Mouse (Mus musculus) naive thymus-derived CD4-positive, alpha-beta T cell, adult 2 months (primary cell): ENCODE results near the gene Rcan2.
A peak's percentile ranks its signal among the peaks of the same experiment; 100 is the strongest.

Experiments used
- DNase-seq: peaks from one replicate; pipeline ENCODE4 v3.0.0-alpha.2; 2011; ENCODE audit warnings: low read depth

The Rcan2 gene

GRCm38 (mm10) chr17:44020707-44021220 is 219.6 kb downstream of the Rcan2 start:
- DNase-seq = no peak

- DNase-seq = no peak
Observed at GRCm38 (mm10) chr17:44023842-44024241, 222.7 kb downstream of the Rcan2 start.

DNA sequence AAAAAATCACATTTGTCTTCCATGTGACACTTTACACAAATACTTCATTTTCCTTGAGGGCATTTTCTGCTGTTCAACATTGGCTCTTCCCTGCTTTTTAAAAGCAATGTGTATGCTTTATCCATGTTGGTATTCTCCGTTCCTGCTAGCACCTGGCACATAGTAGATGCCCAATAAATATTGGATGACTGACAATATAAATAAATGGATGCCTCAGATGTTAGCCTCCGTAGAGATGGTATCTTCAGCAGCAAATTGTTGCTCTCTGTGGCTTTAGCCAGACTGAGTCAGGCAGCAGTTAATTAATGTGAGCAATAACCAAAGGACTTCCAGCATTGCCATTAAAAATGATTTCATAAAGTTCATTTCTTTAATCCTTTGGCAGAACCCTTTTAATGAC is 223.9 kb downstream of the Rcan2 start:
- DNase-seq = no peak

GRCm38 (mm10) chr17:44025935-44026334 is 224.8 kb downstream of the Rcan2 start:
- DNase-seq = no peak

DNA sequence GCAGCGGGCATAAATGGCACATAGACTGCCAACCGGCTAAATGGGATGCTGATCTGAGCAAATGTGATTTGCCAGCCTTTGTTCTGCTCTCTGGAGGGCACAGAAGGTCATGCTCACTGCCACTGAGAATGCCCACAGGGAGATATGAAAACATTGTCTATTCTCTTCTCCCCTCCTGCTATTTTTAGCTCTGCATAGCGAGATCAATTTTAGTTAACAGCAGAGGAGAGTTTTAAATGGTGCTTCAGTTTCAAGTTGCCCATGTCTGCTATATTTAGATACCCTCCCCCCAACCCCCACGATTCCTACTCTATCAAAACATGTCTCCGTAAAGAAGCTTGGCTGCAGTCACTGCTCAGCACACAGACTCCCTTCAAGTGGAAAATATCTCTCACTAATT is 225.2 kb downstream of the Rcan2 start:
- DNase-seq = no peak

GRCm38 (mm10) chr17:44026786-44027185 is 225.6 kb downstream of the Rcan2 start:
- no peak for DNase-seq

- no peak for DNase-seq
Observed at GRCm38 (mm10) chr17:44027311-44027710, 226.2 kb downstream of the Rcan2 start.

DNA sequence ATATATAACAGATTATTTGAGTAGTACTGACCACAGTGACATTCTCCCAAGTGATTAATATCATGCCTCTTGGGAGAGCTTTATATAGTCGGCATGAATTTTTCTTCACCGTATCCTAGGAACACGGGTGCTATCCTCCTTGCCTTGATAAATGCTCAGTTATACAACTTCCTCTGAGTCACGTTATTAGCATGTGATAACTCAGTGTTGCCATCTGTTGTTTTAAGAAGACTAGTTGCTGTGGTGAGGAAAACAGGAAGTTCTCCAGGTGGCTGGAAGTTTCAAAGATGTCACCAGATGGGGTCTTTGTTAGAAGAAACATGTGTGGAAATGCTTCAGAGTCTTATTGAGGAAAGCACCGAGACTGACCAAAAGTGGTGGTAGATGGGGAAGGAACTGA is 228.5 kb downstream of the Rcan2 start:
- no peak for DNase-seq

DNA sequence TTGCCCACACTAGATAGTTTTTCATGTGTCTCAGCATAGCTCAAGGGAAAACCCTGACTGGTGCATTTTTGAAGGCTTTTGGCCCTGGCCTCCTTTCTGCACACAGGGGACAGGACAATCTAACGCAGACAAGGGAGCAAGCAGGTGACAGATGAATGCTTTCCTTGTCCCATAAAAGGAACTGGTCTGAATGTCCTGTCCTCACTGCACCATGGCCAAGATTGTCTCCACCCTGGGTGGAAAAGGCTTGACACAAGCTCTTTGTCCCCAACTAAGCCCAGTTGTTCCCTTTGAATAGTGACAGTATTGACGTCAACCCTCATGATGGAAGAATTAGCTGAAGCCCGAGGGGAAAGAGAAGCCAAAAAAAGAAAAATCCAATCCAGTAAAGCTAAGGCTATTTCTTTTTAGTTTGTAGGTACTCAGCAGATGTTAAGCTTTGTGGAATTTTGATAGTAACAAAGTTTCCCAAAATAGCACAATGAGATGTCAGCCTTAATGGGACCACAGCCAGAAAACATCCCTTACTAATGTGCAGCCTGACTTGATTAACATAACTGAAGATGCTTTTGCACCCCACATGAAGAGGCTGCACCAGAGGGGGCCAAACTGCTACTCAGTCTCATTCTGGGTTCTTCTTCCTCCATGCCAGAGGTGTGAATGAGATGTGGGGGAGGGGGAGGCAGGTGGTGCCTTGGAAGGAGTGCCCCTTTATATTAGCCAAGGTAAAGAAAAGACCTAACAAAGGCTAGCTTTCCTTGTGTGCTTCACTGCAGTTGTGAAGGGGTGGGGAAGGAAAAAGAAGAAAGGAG is 229.8 kb downstream of the Rcan2 start:
- no peak for DNase-seq

- DNase-seq = no peak
Observed at GRCm38 (mm10) chr17:44035005-44035404, 233.9 kb downstream of the Rcan2 start.

DNA sequence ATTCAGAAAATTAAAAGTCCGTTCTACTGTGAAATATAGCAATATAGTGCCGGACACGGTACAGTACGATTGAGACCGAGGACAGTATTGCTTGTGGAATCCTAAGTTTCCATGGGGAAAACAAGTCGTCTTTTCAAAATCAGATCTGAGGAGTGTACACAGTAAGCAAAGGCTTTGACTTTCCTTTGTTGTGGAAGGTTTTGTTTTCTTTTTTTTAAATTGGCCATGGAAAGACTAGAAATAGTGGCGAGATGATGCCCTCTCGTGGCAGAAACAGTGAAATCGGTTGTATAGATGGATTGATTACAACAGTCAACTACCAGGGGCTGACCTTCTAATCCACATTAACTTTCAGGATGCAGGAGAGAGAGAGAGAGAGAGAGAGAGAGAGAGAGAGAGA is 237.5 kb downstream of the Rcan2 start:
- DNase-seq = no peak

DNA sequence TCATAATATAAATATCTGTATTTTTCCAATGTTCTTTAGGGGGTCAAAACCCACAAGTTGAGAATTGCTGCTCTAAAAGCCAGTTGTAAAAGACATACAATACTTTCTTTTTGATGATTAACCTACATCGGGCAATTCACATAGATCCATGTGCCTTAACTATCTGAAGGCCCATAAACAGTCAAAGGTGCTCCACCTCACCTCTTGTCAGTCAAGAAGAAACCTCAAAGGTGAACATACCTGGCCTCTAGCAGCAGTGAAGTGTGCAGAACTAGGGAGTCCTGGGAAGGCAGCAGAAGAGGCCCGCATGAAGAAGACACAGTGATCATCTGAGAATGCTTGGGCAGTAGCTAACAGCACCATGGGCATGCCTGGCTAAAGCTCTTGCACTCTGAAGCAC is 239.3 kb downstream of the Rcan2 start:
- DNase-seq = no peak

DNA sequence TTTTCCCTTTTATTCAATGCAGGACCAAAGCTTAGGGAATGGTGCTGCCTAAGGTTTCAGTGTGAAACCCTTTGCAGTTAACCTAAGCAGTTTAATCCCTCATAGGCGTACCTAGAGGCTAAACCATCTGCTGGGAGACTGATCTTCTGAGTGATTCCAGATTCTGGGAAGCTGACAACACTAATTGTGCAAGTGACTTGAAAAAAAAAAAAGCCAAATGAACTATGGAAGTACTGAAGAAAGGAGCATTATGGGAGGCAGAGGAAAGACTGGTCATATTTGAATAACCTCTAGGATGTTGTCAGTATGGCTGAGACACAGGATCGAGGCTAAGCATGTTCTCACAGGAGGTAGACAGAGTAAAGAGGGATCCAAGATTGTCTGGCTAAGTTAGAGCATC is 241.2 kb downstream of the Rcan2 start:
- no peak for DNase-seq

- DNase-seq = no peak
Observed at GRCm38 (mm10) chr17:44042861-44043260, 241.7 kb downstream of the Rcan2 start.

DNA sequence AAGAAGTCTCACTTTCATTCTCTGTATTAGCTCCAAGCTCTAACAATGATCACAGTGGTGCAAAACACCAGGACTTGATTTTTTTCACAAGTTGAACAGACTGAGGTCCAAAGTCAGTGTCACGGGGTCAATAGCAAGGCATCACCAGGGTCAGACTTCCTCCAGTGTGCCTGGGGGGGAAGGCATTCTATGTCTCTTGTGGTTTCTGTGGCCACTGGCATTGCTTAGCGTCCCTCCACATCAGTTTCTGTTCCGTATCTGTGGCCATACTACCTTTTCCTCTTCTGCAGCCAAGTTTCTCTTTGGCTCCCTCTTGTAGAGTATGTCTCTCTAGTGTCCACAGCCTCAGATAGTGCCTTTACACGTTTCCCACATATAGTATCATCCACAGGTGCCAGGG is 252.3 kb downstream of the Rcan2 start:
- no peak for DNase-seq

GRCm38 (mm10) chr17:44057123-44057522 is 256.0 kb downstream of the Rcan2 start:
- DNase-seq = no peak

- no peak for DNase-seq
Observed at GRCm38 (mm10) chr17:44058145-44058544, 257.0 kb downstream of the Rcan2 start.

GRCm38 (mm10) chr17:44060781-44061180 is 259.6 kb downstream of the Rcan2 start:
- DNase-seq = no peak

DNA sequence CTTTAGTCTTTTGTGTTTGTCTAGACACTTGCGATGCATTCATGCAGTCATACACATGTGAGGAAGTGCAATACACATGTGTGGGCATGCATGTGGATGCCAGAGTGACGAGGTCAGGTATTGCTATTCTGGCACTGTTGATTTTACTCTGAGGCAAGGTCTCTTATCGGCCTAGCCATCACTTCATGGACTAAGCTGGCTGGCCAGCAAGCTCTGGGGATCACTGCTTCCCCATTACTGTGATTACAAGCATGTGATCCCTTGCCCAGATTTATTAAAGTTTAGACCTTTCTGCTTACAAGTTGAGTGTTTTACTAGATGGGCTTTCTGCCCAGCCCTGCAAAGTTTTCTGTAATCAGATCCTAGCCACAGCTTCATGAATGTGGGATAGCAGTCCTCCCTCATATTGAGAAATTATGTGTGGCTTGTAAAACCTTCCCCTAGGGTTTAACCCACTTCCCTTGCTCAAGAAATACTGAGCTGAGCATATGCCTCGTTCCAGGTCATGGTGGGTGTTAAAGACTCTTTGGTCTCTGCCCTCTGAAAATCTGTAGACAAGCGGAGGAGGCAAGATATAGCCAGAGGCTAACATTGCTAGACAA is 260.2 kb downstream of the Rcan2 start:
- no peak for DNase-seq

DNA sequence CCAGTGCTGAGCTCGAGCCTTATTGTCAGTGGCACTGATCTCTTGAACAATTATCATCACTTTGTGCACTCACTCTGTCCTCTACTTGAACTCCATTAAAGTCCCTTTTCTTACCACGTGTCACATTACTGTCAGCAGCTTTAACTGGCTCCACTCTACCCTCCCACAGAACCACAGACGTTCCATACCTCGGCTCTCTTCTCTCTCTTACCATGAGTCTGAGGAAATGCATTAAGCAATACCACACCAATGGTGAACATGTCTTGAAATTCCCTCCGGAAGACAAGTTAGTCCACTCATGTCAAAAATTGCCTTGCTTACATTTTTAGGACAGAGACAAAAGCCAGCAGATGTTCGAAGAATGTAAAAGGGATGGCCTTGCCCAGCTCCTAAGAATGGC is 267.7 kb downstream of the Rcan2 start:
- DNase-seq = no peak

DNA sequence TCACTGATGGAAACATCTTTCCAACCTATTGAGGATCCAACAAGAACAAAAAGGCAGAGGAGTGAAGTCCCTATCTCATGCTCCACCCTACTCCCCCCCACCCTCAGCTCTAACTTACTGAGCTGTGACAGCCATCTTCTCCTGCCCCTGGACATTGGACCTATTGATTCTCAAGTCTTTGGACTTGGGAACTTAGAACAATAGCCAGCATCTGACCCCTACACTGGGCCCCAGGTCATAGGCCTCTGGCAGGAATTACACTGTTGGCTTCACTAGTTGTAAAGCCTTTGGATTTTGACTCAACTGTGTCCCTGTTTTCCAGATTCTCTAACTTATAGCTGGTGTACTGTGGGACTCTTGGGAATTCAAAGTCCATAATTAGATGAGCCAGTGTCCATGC is 270.5 kb downstream of the Rcan2 start:
- DNase-seq = no peak

DNA sequence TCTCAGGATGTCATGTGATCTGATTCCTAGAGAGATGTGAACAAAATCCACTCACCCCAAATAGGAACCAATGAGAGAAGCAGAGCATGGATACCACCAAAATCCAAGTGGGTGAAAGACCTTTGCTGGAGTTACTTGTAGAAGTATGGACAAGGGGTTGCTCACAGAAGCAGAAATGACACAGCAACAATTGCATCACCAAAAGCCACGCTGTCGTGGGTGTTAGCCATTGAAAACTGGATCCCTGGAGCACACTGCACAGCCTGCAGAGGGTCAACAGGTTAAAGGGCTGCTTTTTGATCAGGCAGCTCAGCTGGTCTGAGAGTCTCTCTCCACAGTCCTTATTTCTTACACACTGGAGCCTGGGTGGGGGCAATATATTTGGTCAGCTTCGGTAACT is 274.4 kb downstream of the Rcan2 start:
- DNase-seq = peak; percentile 7

DNA sequence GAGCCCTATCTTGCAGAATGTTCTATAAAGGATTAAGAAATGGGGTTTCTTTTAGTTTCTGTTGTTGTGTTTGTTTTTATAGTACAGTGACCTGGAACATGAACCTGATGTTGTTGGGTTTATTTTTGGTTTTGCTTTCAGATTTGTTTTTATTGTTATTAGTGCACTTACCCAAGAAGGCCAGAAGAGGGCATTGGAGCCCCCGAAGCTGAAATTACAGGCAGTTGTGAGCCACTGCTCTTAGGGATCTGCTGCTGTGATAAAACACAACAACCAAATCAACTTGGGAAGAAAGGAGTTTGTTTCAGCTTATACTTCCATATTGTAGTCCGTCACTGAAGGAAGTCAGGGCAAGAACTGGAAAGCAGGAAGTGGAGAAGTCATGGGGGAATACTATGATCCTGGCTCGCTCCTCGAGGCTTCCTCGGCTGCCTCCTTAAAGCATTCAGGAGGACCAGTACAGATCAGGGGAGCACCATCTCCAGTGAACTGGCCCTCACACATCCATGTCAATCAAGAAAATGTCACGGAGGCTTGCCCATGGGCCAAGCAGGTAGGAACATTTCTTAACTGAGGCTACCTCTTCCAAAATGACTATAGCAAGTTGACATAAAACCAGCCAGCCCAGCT is 275.0 kb downstream of the Rcan2 start:
- DNase-seq = peak; percentile 69
